Mouse (Mus musculus) kidney, postnatal 4 days (tissue): Measurements from ENCODE around the gene Trim62.

Experiments
- DNase-seq, 2 experiments: peaks; one replicate each; pipeline ENCODE4 v3.0.0; 2021; ENCODE audit warnings: mixed read lengths in 2 of 2

Trim62 gene

GRCm38 (mm10) chr4:128910276-128911063 is 27.1 kb downstream of the Trim62 start:
- DNase-seq = no peak

- DNase-seq = no peak
Observed at GRCm38 (mm10) chr4:128912085-128912484, 28.7 kb downstream of the Trim62 start.

- peak; percentile 76 for DNase-seq
Observed at GRCm38 (mm10) chr4:128913794-128914193, 30.4 kb downstream of the Trim62 start.

GRCm38 (mm10) chr4:128917119-128917518 is 33.7 kb downstream of the Trim62 start:
- no peak for DNase-seq

GRCm38 (mm10) chr4:128917756-128918155 is 34.4 kb downstream of the Trim62 start:
- no peak for DNase-seq

GRCm38 (mm10) chr4:128918187-128918586 is 34.8 kb downstream of the Trim62 start:
- peak; percentile 45 to 54 for DNase-seq

GRCm38 (mm10) chr4:128919106-128919505 is 35.7 kb downstream of the Trim62 start:
- DNase-seq = no peak

GRCm38 (mm10) chr4:128923603-128924002 is 40.2 kb downstream of the Trim62 start:
- DNase-seq = no peak

GRCm38 (mm10) chr4:128924841-128925606 is 41.6 kb downstream of the Trim62 start:
- peak; percentile 83 to 87 for DNase-seq

GRCm38 (mm10) chr4:128932783-128933182 is 49.4 kb downstream of the Trim62 start:
- no peak for DNase-seq

- DNase-seq = no peak
Observed at GRCm38 (mm10) chr4:128935595-128935994, 52.2 kb downstream of the Trim62 start.

GRCm38 (mm10) chr4:128942346-128942745 is 59.0 kb downstream of the Trim62 start:
- no peak for DNase-seq

- no peak for DNase-seq
Observed at GRCm38 (mm10) chr4:128946736-128947135, 63.4 kb downstream of the Trim62 start.

- peak; percentile 45 to 57 for DNase-seq
Observed at GRCm38 (mm10) chr4:128947326-128947933, 64.0 kb downstream of the Trim62 start.

- DNase-seq = peak; percentile 73 to 76
Observed at GRCm38 (mm10) chr4:128948137-128948674, 64.8 kb downstream of the Trim62 start.

GRCm38 (mm10) chr4:128949470-128950005 is 66.2 kb downstream of the Trim62 start:
- DNase-seq = peak; percentile 48 to 67

- DNase-seq = no peak
Observed at GRCm38 (mm10) chr4:128950461-128950860, 67.1 kb downstream of the Trim62 start.

GRCm38 (mm10) chr4:128953851-128954250 is 70.5 kb downstream of the Trim62 start:
- DNase-seq = no peak

GRCm38 (mm10) chr4:128957155-128957911 is 74.0 kb downstream of the Trim62 start:
- peak; percentile 60 to 74 for DNase-seq

GRCm38 (mm10) chr4:128958156-128958555 is 74.8 kb downstream of the Trim62 start:
- DNase-seq = no peak

GRCm38 (mm10) chr4:128958849-128959248 is 75.5 kb downstream of the Trim62 start:
- DNase-seq = no peak

GRCm38 (mm10) chr4:128959676-128960075 is 76.3 kb downstream of the Trim62 start:
- DNase-seq = no peak
